Mouse (Mus musculus): ENCODE measurements at regions not wholly inside any gene's neighbourhood (a gene's known extent, or its start where the extent isn't known, plus 50 kb on each side); places are given as distances from the start of the nearest gene placed in this dataset.

DNA sequence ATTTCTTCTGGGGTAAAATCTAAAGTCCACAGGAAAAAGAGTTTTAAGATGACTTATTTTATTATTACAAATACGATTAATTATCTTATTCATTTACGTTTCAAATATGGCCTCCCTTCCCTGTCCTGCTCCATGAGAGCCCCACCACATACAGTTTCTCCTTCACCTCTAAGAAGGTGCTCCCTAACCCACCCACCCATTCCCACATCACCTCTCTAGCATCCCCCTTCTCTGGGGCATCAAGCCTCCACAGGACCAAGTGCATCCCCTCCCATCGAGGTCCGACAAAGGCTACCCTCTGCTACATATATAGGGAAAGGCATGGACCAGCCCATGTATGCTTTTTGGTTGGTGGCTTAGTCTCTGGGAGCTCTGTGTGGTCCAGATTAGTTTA, 300.2 kb upstream of the Gpc5 start:
- no peak for ATAC-seq (ENCODE audit: insufficient number of reproducible peaks, low FRiP score, low TSS enrichment)

DNA sequence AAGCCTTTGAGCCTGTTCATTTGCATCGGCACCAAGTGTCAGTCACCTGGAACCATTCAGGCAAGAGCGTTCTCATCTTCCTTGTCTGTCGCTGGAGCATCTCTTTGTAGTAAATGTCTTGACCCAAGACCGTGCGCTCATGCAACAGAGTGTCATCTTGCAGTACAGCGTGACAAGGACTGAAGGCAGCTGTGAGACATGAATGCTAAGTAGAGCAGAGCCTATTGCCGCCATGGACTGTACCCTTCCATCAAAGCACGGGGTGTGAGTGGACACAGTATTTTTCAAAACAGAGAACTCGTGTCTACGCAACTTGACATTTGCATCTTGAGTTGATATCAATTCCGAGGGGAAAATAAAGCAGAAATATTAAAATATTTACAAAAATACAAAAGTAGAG, 287.4 kb upstream of the Gpc5 start:
- ATAC-seq (ENCODE audit: insufficient number of reproducible peaks, low FRiP score, low TSS enrichment) = no peak

DNA sequence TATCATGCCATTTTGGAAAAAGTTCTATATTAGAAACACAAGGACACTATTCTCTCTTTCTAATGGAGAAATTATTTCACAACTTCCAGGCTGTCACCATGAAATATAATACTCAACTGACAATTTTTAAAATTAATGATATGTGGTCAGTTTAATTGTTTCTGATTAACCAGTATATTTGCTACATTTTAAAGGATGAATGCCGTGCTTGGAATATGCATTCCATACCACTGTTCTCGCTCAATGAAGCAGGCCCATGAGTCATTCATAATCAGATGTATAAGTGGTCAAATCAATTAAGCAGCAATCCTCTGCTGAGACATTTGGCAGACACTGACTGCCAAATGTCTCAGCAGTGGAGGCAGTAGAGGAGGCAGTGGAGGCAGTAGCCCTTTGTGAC, 283.4 kb upstream of the Gpc5 start:
- no peak for ATAC-seq (ENCODE audit: insufficient number of reproducible peaks, low FRiP score, low TSS enrichment)

DNA sequence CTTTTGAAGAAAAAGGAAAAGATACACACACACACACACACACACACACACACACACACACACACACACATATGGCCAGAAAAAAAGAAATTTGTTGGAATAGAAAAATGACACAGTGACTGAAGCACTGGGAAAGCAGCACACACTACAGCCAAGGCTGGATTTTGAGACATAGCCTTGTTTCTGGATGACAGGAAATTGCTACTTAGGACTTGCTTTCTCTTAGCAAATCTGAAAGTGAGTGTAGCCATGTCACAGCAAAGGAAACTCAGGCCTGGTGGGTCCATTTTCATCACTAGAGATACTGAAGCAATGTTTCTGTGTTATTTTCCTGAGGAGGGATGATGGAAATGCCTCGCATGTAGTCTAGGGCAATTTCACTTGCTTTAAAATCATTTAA, 271.3 kb upstream of the Gpc5 start:
- no peak for ATAC-seq (ENCODE audit: insufficient number of reproducible peaks, low FRiP score, low TSS enrichment)

DNA sequence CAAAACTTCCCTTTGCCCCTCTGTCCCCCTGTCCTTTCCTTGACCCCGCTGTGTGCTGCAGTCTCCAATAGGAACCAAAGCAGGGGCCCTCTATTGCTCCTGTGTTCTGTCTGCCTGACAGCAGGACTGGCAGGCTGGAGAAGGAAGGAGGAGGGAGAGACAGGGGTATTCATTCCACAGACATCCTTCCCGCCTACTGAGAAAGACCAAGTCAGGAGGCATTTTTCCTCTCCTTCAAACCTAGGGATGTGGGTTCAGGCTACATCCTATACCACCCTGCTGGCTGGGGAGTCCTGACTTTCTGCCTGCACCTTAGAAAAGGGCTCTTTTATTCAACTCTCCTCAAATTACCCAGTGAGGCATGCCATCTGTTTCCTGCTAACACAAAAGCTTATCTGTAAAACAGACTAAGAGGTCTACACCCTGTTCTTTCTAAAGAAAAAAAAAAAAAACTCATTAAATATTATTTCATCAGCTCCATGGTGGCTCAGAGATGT, 270.9 kb upstream of the Gpc5 start:
- no peak for ATAC-seq (ENCODE audit: insufficient number of reproducible peaks, low FRiP score, low TSS enrichment)

DNA sequence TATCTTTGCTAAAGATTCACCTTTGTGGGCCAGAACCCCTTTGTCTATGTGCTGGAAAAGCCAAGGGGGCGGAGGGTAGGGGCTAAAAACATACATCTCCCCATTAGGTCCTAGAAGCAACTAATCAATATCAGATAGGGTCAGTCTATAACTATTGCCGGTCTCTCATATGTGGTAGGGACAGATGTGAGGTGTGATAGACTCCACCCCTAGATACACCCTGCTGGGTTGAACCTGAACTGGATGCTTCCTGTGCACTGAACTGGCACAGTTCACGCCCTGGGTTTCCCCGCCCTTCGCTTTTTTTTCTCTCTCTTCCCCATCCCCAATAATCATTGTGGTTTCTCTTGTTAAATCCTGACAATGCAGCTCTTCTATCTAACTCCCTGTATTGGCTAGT, 270.3 kb upstream of the Gpc5 start:
- ATAC-seq (ENCODE audit: insufficient number of reproducible peaks, low FRiP score, low TSS enrichment) = no peak

DNA sequence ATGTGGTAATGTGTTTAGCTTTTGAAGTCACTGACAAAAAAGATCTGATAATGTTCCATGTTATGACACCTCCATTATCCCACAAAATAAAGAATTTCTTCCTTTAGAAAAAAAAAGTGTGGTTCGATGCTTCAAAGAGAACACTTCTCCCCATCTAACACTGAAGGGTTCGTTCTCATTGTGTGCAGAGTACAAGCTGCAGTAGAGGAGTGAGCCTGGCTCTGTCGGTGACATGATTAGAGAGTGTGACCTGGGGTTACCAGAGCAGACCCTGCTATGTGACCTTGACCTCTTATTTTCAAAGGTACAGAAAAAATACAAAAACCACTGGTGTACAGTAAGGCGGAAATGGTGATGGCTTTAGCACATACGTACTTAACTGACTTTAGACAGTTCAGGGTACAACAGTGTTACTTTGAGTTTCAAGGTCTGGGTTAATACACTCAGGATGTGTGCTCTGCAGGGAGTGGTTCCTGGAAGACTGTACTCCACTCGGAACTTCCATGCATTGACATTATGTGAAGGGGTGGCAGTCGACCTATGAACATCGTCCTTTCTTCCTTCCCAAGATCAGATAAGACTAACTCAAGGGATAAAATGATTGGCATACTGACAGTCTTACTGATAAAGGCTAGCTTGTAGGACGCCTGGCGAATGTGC, 265.2 kb upstream of the Gpc5 start:
- no peak for ATAC-seq (ENCODE audit: insufficient number of reproducible peaks, low FRiP score, low TSS enrichment)

DNA sequence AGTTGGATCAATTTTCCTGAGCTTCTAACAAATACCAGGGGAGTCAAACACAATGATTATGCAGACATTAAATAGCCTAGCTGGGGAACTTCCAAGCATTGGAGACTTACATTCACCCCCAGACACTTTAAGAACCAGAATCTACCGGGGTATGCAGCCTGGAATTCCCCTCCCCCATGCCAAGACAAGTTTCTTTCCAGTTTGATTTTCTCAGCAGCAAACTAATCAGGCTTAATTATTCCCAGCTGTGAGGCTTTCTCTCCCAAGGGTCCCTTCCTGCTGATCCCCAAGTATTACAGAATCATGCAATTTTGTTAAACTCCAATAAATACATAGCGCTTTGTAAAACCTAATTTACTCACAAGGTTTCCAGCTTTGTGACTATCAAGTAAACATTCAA, 262.7 kb upstream of the Gpc5 start:
- no peak for ATAC-seq (ENCODE audit: insufficient number of reproducible peaks, low FRiP score, low TSS enrichment)

DNA sequence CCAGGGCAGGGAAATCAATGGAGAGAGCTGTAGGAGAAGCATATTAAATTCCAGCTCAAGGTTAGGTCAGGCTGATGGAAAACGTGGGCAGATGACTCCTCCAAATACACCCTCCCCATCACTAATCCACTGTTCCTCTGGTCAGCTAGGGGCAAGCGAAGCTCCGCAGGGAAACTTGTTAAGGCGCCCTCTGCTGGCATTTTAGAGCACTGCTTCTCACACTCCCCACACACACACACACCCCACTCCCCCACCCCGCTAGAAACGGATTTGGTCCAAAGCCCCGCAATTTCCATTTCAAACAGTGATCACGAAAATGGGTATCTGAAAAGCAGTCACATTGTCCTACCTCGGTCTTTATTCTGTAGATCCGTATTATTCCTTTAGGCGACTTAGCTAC, 259.0 kb upstream of the Gpc5 start:
- no peak for ATAC-seq (ENCODE audit: insufficient number of reproducible peaks, low FRiP score, low TSS enrichment)

DNA sequence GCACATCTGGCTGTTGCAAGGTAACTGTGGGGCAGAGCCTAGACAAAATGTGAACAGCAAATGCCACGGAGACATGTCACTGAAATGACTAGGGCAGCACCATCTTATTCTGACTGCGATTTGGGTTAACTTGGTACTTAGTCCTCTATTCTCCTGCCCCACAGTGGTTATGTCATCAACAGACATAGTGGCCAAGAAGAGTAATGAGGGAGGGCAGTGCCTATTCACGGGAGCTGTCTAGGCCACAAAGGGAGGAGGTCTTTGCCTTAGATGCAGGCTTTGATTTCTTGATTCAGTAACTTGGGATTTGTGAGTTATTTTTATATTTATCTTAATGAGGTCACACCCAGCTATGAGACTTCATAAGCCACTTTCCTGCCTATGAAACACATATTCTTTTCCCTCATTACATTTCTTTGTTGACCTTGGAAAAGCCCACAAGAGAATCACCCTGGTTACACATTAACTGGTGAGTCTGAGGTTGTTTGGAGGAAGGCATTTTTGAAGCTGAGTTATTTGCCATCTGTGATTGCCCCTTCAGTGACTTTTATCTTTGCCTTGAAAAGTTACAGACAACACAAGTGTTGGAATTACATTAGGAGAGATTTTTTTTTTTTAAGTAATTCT, 255.2 kb upstream of the Gpc5 start:
- no peak for ATAC-seq (ENCODE audit: insufficient number of reproducible peaks, low FRiP score, low TSS enrichment)

DNA sequence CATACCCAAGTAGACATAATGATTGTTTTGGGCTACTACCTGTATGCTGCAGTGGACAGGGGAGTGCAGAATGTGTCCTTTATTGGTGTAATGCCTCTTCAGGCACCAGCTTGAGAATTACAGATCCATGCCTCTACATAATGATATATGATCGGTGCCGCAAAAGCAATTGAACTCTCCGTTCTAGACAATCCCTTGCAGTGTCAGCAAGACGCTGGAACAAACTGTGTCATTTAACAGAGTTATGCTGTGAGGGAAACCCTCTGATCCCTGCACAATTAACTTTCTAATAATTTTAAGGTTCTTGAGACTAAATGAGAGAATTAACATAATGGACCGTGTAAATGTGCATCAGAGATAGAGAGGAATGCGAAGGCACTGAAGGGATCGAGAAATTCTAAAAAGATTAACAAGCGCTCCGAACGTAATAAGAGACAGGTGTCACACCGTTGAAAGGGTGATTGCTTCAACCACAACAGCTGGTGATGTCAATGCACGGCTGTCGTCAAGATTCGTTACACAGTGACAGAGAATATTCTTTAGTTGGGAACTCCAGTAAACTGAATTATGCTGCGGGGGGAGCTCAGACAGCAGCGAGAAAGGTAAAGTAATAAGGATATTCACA, 254.3 kb upstream of the Gpc5 start:
- no peak for ATAC-seq (ENCODE audit: insufficient number of reproducible peaks, low FRiP score, low TSS enrichment)

DNA sequence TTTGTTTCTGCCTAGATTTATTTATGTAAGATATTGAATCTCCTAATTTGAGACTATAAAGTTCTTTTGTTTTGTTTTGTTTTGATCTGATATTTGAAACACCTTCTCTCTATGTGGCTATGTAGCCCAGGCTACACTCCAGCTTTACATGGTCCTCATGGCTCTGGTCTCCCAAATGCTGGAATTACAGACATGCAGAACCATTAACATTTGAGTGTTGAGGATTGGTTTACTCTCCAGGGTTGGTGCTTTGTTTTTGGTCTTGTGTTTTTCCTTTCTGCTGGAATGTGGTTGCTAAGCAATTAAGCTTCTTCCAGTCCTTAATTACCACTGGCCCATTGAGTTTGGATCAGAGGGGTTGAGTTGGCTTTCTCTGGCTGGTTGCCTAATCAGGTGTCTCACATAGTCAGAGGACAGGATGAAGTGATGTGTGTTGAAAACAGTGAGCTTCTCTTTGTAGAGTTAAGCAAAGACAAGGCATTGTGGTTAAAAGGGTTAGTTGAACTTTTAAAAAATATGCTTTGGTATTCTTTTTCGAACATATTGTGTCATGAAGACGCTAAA, 252.6 kb upstream of the Gpc5 start:
- no peak for ATAC-seq (ENCODE audit: insufficient number of reproducible peaks, low FRiP score, low TSS enrichment)

DNA sequence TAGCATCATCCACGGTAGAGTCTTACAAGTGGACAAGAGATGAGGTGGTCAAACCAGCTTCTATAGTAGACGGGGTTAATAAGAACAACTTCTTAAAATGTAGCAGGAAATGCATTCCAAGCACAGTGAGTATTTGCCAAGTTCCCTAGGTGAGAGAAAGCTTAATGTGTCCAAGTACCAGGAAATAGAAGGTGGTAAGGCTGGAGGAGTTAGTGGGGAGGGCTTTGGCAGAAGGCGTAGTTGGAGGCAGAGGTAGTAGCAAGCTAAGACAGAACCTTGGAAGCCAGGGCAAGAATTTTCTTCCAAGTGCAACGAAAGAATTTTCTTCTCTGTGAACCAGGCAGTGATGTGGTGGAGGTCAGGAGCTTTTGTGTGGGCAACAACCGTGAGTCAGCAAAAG, 251.2 kb upstream of the Gpc5 start:
- ATAC-seq (ENCODE audit: insufficient number of reproducible peaks, low FRiP score, low TSS enrichment) = no peak

DNA sequence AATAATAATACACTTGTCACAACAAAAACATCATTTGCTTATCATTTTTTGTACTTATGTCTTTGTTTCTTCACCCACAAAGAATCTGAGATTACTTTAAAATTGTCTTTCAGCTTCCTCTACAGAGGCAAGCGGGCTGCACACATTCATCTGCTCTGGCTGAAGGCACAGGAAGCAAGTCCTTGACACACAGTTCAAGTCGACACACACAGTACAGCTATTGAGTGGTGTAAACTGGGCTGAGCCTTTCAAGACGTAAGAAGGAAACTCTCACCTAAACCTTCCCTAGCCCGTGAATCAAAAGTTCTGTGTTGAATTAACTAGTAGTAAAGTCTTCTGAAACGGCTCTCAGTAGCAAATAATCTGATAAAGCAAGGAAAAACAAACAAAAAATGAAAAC, 250.5 kb upstream of the Gpc5 start:
- ATAC-seq (ENCODE audit: insufficient number of reproducible peaks, low FRiP score, low TSS enrichment) = no peak

DNA sequence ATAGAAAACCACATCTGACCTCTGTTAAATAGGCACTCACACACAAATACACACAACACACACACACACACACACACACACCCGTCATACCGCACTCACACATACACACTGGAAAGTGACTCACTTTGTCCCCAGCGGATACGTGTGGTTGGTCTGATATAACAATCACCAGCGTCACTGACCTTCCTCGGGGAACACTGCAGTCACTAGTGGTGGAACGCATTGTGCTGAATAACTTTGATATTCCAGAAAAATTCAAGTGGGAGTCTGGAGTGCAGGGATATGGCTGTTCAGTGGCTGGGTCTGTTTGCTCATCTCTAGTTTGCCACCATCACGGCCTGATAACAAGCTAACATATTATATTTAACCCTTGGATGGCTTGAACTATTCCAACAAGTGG, 249.7 kb upstream of the Gpc5 start:
- no peak for ATAC-seq (ENCODE audit: insufficient number of reproducible peaks, low FRiP score, low TSS enrichment)

DNA sequence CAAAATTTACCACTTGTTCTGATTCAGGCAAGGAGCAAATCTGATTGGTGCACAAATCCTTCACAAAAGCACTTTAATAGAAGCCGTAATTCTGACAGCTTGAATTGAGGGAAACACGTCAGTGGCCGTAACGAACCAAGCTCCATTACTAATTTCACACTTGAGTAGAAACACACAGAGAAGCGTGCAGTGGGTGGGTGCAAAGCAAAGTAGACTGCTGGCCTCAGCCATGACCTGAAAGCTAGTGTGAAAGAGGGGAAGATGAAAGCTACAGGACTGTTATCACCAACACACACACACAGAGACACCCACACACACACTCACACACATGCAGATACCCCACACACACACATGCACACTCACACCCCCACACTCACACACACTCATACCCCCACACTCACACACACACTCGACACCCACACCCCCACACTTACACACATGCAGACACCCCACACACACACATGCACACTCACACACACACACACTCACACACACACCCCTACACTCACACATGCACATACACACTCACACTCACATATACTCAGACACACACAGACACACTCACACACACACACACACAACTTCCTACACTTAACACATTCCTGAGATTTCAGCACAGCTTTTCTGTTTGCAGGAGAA, 248.8 kb upstream of the Gpc5 start:
- ATAC-seq (ENCODE audit: insufficient number of reproducible peaks, low FRiP score, low TSS enrichment) = no peak

DNA sequence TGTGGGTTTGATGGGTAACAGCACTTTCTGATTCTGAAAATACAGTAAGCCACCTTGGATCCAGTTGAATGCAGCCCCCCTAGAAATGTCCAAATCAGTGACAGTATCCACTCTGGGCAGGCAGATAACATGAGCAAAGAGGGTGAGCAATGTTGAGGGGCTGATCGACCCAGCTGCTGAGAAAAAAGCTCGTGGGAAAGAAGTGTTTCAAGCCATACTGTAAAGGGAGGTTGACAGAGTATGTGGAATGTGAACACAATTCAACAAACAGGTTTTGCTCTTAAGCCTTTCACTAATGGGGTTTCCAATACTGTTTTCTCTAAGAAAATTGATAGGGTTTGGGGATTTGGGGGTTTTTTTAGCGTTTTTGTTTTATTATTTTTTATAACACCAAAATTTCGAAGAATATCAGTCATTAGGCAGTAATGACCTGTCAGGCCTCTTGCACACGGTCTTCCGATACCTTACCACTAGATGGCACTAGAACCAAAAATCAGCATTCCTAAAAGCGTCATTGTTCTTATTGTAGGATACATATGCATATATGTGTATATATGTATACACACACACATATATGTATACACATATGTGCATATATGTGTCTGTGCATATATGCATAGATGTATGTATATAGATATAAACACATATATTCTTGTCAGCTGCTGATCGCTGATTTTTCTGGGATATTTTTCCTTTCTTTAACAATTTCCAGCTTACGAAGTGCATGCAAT, 237.5 kb upstream of the Gpc5 start:
- ATAC-seq (ENCODE audit: insufficient number of reproducible peaks, low FRiP score, low TSS enrichment) = peak; percentile 81

DNA sequence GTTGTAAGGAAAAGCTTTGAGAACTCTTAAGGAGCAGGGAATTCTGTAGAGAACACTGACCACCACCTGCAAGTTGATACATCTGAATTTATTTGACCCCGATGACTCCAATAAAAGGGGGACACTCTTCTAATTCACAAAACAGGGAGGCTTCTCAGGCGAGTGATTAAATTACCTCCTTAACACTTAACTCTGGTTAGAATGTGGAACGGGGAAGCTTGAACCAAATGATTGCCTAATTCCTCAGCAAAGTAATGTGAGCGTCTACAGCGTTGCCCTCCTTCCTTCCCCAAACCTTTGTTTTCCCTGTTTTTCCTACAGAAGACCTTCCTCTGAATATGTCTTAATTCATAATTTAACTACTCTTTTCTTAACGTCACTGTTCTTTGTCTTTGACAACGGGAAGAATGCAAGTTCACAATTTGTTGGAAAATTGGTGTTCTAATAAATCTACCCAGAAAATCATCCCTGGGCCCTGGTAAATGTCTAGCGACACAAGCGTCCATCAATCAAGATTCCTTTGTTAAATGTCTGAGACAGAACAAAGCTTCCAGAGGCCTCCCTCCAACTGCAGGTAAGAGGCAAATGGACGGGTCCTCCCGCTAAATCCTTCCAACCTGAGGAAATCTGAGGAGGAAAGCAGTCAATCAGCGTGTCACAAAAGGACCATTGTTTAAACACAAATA, 236.8 kb upstream of the Gpc5 start:
- ATAC-seq (ENCODE audit: insufficient number of reproducible peaks, low FRiP score, low TSS enrichment) = no peak

DNA sequence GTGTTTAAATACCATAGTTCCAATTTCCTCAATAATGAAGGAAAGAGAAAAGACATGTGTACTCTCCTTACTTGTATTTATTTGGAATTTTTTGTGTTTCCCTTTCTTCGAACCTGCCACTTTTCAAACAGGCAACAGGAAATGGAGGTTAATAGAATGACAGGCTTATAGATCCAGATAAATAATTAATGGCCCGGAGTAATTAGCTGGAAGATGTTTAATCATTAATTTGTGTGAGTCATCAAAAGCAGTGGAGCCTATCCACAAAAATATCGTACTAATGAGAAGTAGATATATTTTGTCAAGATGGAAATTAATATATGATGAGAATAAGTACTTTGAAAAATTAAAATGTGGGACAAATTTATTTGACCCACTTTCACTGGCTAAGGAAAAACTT, 236.3 kb upstream of the Gpc5 start:
- ATAC-seq (ENCODE audit: insufficient number of reproducible peaks, low FRiP score, low TSS enrichment) = no peak

Measured in cerebellum, adult (tissue).